Mouse (Mus musculus): ENCODE measurements around the gene Suox.
"Not testable (repeated sequence)": the region's sequence is repeated elsewhere in the genome, so short reads cannot be mapped to it uniquely, and the experiment has no call there.

Gene Suox

DNA sequence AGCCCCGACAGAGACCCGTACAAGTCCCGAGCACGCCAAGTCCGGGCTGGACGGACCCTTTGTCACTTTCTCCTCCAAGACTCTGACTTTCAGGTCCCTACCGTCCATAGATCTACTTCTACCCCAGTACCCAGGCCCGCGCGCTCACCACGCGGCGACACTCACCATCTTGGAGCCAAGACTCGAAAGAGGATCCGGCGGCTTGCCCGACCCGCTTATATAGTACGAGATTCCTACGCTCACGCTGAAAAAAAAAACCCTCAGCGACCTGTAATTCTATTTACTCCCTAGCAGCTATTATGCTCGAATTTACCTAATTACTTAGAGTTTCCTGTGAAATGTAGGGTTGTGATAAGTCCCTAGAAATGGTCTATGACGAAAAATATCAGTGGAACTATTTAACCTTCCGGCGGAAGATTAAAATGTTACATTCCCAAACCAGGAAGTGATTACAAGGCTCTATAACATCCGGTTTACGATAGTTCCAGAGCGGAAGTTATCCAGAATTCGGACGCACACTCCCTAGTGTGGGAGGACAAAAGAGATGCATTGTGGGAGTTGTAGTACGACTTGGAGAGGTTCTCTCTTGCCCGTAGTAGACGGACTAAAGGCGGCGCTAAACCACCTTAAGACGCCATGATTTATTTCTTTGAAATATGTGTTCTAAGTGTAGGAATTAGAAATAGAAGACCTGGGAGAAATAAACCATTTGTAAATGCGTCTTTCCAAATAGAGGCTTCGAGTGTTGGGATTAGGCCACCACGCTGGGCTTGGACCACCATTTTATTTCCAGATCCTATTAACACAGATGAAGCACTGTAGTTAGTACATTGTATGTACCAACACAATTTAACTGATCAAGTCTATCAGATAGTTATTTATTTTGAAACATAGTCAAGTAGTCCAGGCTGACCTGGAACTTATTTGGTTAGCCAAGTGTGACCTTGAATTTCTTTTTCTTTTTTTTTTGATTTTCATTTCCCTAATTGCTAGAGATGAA is 47.3 kb downstream of the Suox start, which contains the start of gene Rps26:
Gene Rps26 (minus strand): TSS at position 437 of the 1,000 bp plus-strand sequence.
- peak; percentile 88 to 97 for DNase-seq

DNA sequence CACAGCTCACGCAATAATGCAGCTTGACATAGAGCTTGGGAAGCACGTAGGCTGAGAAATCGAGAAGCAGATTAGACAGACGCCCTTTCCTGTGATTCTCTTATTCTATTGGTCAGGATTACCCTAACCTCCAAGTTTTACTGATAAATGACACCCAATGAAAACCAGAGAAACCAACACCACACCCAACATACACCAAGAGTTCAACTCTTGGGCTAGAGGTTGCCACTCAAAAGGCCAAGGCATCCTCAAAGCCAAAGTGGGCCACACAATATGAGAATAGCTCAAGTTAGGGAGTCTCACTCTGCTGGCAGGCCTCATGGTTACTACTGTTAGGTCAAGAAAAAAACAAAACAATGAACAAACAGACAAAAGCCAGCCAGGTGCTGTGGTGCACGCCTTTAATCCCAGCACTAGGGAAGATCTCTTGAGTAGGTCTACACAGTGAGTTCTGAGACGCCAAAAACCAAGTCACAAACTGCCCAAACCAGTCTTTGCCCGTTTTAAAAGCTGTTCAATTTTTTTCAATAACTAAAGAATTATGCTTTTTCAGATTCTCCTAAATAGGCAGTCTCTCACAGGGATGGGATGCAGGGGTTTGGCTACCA is 48.5 kb downstream of the Suox start:
- no peak for DNase-seq

DNA sequence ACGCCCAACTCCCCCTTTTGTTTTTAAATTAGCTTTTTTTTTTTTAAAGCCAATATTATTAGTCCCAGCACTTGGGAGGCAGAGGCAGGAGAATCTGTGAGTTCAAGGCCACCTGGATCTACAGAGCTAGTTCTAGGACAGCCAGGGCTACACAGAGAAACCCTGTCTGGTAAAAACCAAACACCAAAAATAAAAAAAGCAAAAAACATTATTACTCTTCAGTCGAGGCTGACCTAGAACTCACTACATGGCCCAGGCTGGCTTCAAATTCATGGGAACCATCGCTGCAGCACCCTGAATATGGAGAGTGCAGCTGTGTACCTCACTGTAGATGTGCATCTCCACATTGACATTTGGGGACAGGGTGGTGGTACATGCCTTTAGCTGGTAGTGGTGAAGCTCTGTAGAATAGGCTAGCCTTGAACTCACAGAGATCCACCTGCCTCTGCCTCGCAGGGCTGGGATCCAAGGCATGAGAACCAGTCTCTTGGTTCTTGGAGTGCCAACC is 50.7 kb downstream of the Suox start:
- not testable (repeated sequence) for DNase-seq

DNA sequence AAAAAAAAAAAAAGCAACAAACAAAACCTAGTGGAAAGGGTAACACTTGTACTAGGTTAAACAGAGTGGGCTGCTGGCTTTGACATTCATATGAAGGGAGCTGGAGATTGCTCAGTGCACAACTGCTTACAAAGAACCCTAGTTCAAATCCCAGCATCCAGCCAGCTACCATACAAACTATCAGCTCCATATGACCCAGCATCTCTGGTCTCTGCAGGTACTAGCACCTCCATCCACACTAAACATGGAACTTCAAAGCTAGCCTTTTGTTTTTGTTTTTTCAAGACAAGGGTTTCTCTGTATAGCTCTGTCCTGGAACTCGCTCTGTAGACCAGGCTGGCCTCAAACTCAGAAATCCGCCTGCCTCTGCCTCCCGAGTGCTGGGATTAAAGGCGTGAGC is 51.2 kb downstream of the Suox start:
- no peak for DNase-seq

DNA sequence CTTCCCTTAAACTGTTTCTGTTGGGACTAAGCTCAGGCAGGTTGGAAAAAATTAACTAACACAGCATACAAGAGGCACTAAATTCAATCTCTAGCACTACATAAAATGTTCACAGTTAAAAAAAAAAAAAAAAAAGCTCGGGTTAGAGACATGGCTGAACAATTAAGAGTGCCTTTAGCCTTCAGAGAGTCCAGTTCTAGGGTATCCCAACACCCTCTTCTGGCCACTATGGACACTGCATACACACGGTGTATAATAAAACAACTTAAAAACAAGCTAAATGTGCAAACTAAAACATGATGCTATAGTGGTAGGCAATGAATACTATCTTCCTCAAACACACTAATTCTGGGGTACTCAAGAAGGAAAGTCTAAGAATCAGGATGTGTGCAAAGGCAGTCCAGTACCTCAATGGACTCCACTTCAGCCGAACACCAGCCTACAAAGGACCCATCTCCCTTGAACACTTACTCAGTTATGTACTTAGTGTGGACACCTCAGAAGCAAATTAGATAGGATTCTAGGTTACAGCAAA is 51.8 kb downstream of the Suox start:
- no peak for DNase-seq

DNA sequence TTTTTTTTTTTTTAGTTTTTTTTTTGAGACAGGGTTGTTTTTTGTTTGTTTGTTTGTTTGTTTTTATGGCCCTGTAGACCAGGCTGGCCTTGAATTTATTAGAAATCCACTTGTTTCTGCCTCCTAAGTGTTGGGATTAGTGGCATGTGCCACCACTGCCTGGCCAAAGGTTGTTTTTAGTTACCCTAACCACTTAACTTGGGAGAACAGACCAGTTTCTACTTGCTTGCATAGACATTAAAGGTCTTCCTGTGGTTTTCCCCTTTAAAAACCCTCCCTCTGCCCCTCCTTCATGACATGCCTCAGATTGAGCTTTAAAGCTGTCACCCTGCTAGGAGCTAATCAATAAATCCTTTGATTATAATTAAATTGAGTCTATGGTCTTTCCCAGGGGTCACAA is 53.6 kb downstream of the Suox start:
- DNase-seq, result no peak
